Mouse (Mus musculus): ENCODE results near the gene Mfsd9.

- no peak for TF ChIP-seq CTCF (IDR thresholded peaks at IDR 0.05; ENCODE audit: low read depth)
- TF ChIP-seq EP300 (IDR thresholded peaks at IDR 0.05; ENCODE audit: low read depth) = no peak
These were observed 64.4 kb downstream of the Mfsd9 start for GRCm38 (mm10) chr1:40726051-40726450.
